Mouse (Mus musculus): Measurements from ENCODE around the gene Mfsd4b3. TPM values are rescaled to one million over a fixed set of nuclear protein-coding genes. Genes with fewer than 3 reads are reported as not detected.
"Not testable (repeated sequence)": the region's sequence is repeated elsewhere in the genome, so short reads cannot be mapped to it uniquely, and the experiment has no call there.

Mfsd4b3 gene
- 0.15 TPM in 1 of 2 replicates, not detected in the other for polyA plus RNA-seq (2014; fragmentation: Nextera tagmentation; extraction: Ambion mirVana)

GRCm38 (mm10) chr10:39959761-39960440, at the start of gene Mfsd4b3:
Gene Mfsd4b3, minus strand, starts transcription at chr10:39960153.
- Histone ChIP-seq H3K9ac (replicated peaks; ENCODE audit: low read depth, low read length) (peak within 1 kb of the TSS; percentile 51), H3K4me2 (ENCODE audit: low read depth, low read length) (peak within 1 kb of the TSS; percentile 95), H3K4me1 (ENCODE audit: control insufficient read depth, insufficient read depth, low read length) (no peaks in the 10 kb centered on the region), H3K4me3 (ENCODE audit: low read depth, low read length) (peak within 1 kb of the TSS; percentile 48), H3K9me3 (ENCODE audit: control insufficient read depth, low read length) (no peaks in the 10 kb centered on the region), H3K27me3 (ENCODE audit: control insufficient read depth, insufficient read depth, low read length) (0 out of 2 replicates have a peak, but pooled peaks cover 4% of the 10 kb centered on the region), H3K27ac (ENCODE audit: low read depth, low read length) (no peak within 1 kb of the TSS), H3K36me3 (ENCODE audit: control insufficient read depth, insufficient read depth, low read length) (no peaks in the 10 kb centered on the region)
- ATAC-seq (ENCODE audit: low read depth): peak; percentile 99
- WGBS: under 1% methylated on average over 38 of the region's 38 CpGs

GRCm38 (mm10) chr10:40009591-40009990, 49.6 kb upstream of the Mfsd4b3 start:
- no peak overlapping the region for H3K9ac ChIP-seq (replicated peaks; ENCODE audit: low read depth, low read length)
- H3K4me1 ChIP-seq (ENCODE audit: control insufficient read depth, insufficient read depth, low read length): no peaks in the 10 kb centered on the region
- no peak overlapping the region for H3K4me3 ChIP-seq (ENCODE audit: low read depth, low read length)
- 91% methylated on average over 11 of the region's 11 CpGs for whole genome bisulfite sequencing
- ATAC-seq (ENCODE audit: low read depth): no peak
- H3K27ac ChIP-seq (ENCODE audit: low read depth, low read length): no peak overlapping the region
- no peaks in the 10 kb centered on the region for H3K27me3 ChIP-seq (ENCODE audit: control insufficient read depth, insufficient read depth, low read length)
- H3K9me3 ChIP-seq (ENCODE audit: control insufficient read depth, low read length): no peaks in the 10 kb centered on the region
- no peak overlapping the region for H3K4me2 ChIP-seq (ENCODE audit: low read depth, low read length)
- no peaks in the 10 kb centered on the region for H3K36me3 ChIP-seq (ENCODE audit: control insufficient read depth, insufficient read depth, low read length)

- H3K4me1 ChIP-seq (ENCODE audit: control insufficient read depth, insufficient read depth, low read length); H3K9me3 ChIP-seq (ENCODE audit: control insufficient read depth, low read length); H3K9ac ChIP-seq (replicated peaks; ENCODE audit: low read depth, low read length); H3K4me3 ChIP-seq (ENCODE audit: low read depth, low read length); ATAC-seq (ENCODE audit: low read depth); H3K4me2 ChIP-seq (ENCODE audit: low read depth, low read length); H3K27ac ChIP-seq (ENCODE audit: low read depth, low read length); H3K36me3 ChIP-seq (ENCODE audit: control insufficient read depth, insufficient read depth, low read length); H3K27me3 ChIP-seq (ENCODE audit: control insufficient read depth, insufficient read depth, low read length): not testable (repeated sequence)
- WGBS: 79% methylated on average over 4 of the region's 4 CpGs
Observed at GRCm38 (mm10) chr10:40008847-40009246, 48.9 kb upstream of the Mfsd4b3 start.

- WGBS: 87% methylated on average over 4 of the region's 4 CpGs
- no peaks in the 10 kb centered on the region for H3K27me3 ChIP-seq (ENCODE audit: control insufficient read depth, insufficient read depth, low read length)
- H3K9ac ChIP-seq (replicated peaks; ENCODE audit: low read depth, low read length): no peak overlapping the region
- H3K9me3 ChIP-seq (ENCODE audit: control insufficient read depth, low read length): no peaks in the 10 kb centered on the region
- no peak for ATAC-seq (ENCODE audit: low read depth)
- no peak overlapping the region for H3K4me2 ChIP-seq (ENCODE audit: low read depth, low read length)
- H3K36me3 ChIP-seq (ENCODE audit: control insufficient read depth, insufficient read depth, low read length): no peaks in the 10 kb centered on the region
- no peak overlapping the region for H3K27ac ChIP-seq (ENCODE audit: low read depth, low read length)
- H3K4me1 ChIP-seq (ENCODE audit: control insufficient read depth, insufficient read depth, low read length): no peaks in the 10 kb centered on the region
- no peak overlapping the region for H3K4me3 ChIP-seq (ENCODE audit: low read depth, low read length)
Observed at GRCm38 (mm10) chr10:40007953-40008352, 48.0 kb upstream of the Mfsd4b3 start.

- no peak overlapping the region for H3K27ac ChIP-seq (ENCODE audit: low read depth, low read length)
- H3K4me1 ChIP-seq (ENCODE audit: control insufficient read depth, insufficient read depth, low read length): no peaks in the 10 kb centered on the region
- H3K27me3 ChIP-seq (ENCODE audit: control insufficient read depth, insufficient read depth, low read length): no peaks in the 10 kb centered on the region
- WGBS: 50% methylated on average over 10 of the region's 10 CpGs
- ATAC-seq (ENCODE audit: low read depth): no peak
- H3K36me3 ChIP-seq (ENCODE audit: control insufficient read depth, insufficient read depth, low read length): no peaks in the 10 kb centered on the region
- no peak overlapping the region for H3K4me2 ChIP-seq (ENCODE audit: low read depth, low read length)
- H3K4me3 ChIP-seq (ENCODE audit: low read depth, low read length): no peak overlapping the region
- no peak overlapping the region for H3K9ac ChIP-seq (replicated peaks; ENCODE audit: low read depth, low read length)
- no peaks in the 10 kb centered on the region for H3K9me3 ChIP-seq (ENCODE audit: control insufficient read depth, low read length)
Observed at GRCm38 (mm10) chr10:40006963-40007362, 47.0 kb upstream of the Mfsd4b3 start.

- no peaks in the 10 kb centered on the region for H3K4me1 ChIP-seq (ENCODE audit: control insufficient read depth, insufficient read depth, low read length)
- H3K27me3 ChIP-seq (ENCODE audit: control insufficient read depth, insufficient read depth, low read length): no peaks in the 10 kb centered on the region
- 95% methylated on average over 2 of the region's 2 CpGs for WGBS
- no peaks in the 10 kb centered on the region for H3K36me3 ChIP-seq (ENCODE audit: control insufficient read depth, insufficient read depth, low read length)
- H3K9ac ChIP-seq (replicated peaks; ENCODE audit: low read depth, low read length): no peak overlapping the region
- no peaks in the 10 kb centered on the region for H3K9me3 ChIP-seq (ENCODE audit: control insufficient read depth, low read length)
- no peak overlapping the region for H3K27ac ChIP-seq (ENCODE audit: low read depth, low read length)
- H3K4me2 ChIP-seq (ENCODE audit: low read depth, low read length): no peak overlapping the region
- no peak for ATAC-seq (ENCODE audit: low read depth)
- no peak overlapping the region for H3K4me3 ChIP-seq (ENCODE audit: low read depth, low read length)
Observed at GRCm38 (mm10) chr10:40000746-40001145, 40.8 kb upstream of the Mfsd4b3 start.

- Histone ChIP-seq H3K27me3 (ENCODE audit: control insufficient read depth, insufficient read depth, low read length) (no peaks in the 10 kb centered on the region), H3K9ac (replicated peaks; ENCODE audit: low read depth, low read length) (no peak overlapping the region), H3K4me2 (ENCODE audit: low read depth, low read length) (no peak overlapping the region), H3K27ac (ENCODE audit: low read depth, low read length) (no peak overlapping the region), H3K36me3 (ENCODE audit: control insufficient read depth, insufficient read depth, low read length) (no peaks in the 10 kb centered on the region), H3K4me3 (ENCODE audit: low read depth, low read length) (no peak overlapping the region), H3K9me3 (ENCODE audit: control insufficient read depth, low read length) (no peaks in the 10 kb centered on the region), H3K4me1 (ENCODE audit: control insufficient read depth, insufficient read depth, low read length) (no peaks in the 10 kb centered on the region)
- ATAC-seq (ENCODE audit: low read depth): no peak
- 86% methylated on average over 4 of the region's 4 CpGs for WGBS
Observed at GRCm38 (mm10) chr10:39991155-39991554, 31.2 kb upstream of the Mfsd4b3 start.

- 93% methylated on average over 12 of the region's 12 CpGs for WGBS
- H3K9ac ChIP-seq (replicated peaks; ENCODE audit: low read depth, low read length): no peak within 1 kb of the TSS
- no peaks in the 10 kb centered on the region for H3K36me3 ChIP-seq (ENCODE audit: control insufficient read depth, insufficient read depth, low read length)
- no peak for ATAC-seq (ENCODE audit: low read depth)
- no peak within 1 kb of the TSS for H3K27ac ChIP-seq (ENCODE audit: low read depth, low read length)
- H3K4me3 ChIP-seq (ENCODE audit: low read depth, low read length): no peak within 1 kb of the TSS
- no peak within 1 kb of the TSS for H3K4me2 ChIP-seq (ENCODE audit: low read depth, low read length)
- H3K9me3 ChIP-seq (ENCODE audit: control insufficient read depth, low read length): no peaks in the 10 kb centered on the region
- no peaks in the 10 kb centered on the region for H3K4me1 ChIP-seq (ENCODE audit: control insufficient read depth, insufficient read depth, low read length)
- H3K27me3 ChIP-seq (ENCODE audit: control insufficient read depth, insufficient read depth, low read length): no peaks in the 10 kb centered on the region
Observed at GRCm38 (mm10) chr10:39986466-39986865, 26.5 kb upstream of the Mfsd4b3 start, which contains the start of gene Mfsd4b5. Gene Mfsd4b5, minus strand, starts transcription at chr10:39986646.

GRCm38 (mm10) chr10:39982604-39983003, 22.7 kb upstream of the Mfsd4b3 start:
- Histone ChIP-seq H3K9me3 (ENCODE audit: control insufficient read depth, low read length) (no peaks in the 10 kb centered on the region), H3K4me1 (ENCODE audit: control insufficient read depth, insufficient read depth, low read length) (no peaks in the 10 kb centered on the region), H3K4me3 (ENCODE audit: low read depth, low read length) (no peak overlapping the region), H3K4me2 (ENCODE audit: low read depth, low read length) (no peak overlapping the region), H3K9ac (replicated peaks; ENCODE audit: low read depth, low read length) (no peak overlapping the region), H3K27me3 (ENCODE audit: control insufficient read depth, insufficient read depth, low read length) (no peaks in the 10 kb centered on the region), H3K27ac (ENCODE audit: low read depth, low read length) (no peak overlapping the region), H3K36me3 (ENCODE audit: control insufficient read depth, insufficient read depth, low read length) (no peaks in the 10 kb centered on the region)
- WGBS: 52% methylated on average over 5 of the region's 5 CpGs
- ATAC-seq (ENCODE audit: low read depth): no peak
